Mouse (Mus musculus) adrenal gland, adult 2 months (tissue): ENCODE data around the gene Pif1. TPM values are rescaled to one million over a fixed set of nuclear protein-coding genes. Genes with fewer than 3 reads are reported as not detected.

ENCODE experiments used
- DNase-seq: peaks from one replicate; pipeline ENCODE4 v3.0.0; 2021
- long read RNA-seq: library from polyadenylated mRNA; stranded (forward); transcript quantifications from one replicate; pipeline ENCODE4 v2.0.0, GENCODE M21; 2021
- polyA plus RNA-seq: library from polyadenylated mRNA; depleted of rRNA; stranded (reverse); fragments of >200 nt; gene quantifications from 2 replicates; pipeline ENCODE4 v1.2.3, GENCODE M21; 2012; rRNA removed
- total RNA-seq, 2 experiments: library from RNA; stranded (reverse); gene quantifications; 2 replicates each; pipeline ENCODE4 v1.2.3; 2021

Pif1 gene
- under 1 TPM; 0.29 to 0.45 TPM for total RNA-seq
- polyA plus RNA-seq: 0.42 and 0.46 TPM in 2 replicates
- long read RNA-seq, partial matches to known transcripts: 0 of 1 reads
- long read RNA-seq, other reads (novel, unspliced or antisense): 0 of 1 reads

- peak; percentile 92 for DNase-seq
These were observed at the start of gene Pif1 for GRCm38 (mm10) chr9:65586406-65587269. Gene Pif1 (plus strand): TSS chr9:65587160.

- DNase-seq: no peak
These were observed 48.9 kb upstream of the Pif1 start for GRCm38 (mm10) chr9:65537901-65538630.

- DNase-seq: no peak
These were observed 47.3 kb upstream of the Pif1 start for GRCm38 (mm10) chr9:65539697-65540096.

- DNase-seq: peak; percentile 86
These were observed 45.6 kb upstream of the Pif1 start for GRCm38 (mm10) chr9:65541126-65542068.

- no peak for DNase-seq
These were observed 44.8 kb upstream of the Pif1 start for GRCm38 (mm10) chr9:65542111-65542524.

GRCm38 (mm10) chr9:65545635-65546412 is 41.1 kb upstream of the Pif1 start:
- DNase-seq: no peak

- peak; percentile 89 for DNase-seq
These were observed 40.6 kb upstream of the Pif1 start for GRCm38 (mm10) chr9:65546413-65546695.

GRCm38 (mm10) chr9:65547111-65547510 is 39.8 kb upstream of the Pif1 start:
- peak; percentile 70 for DNase-seq

GRCm38 (mm10) chr9:65547844-65548243 is 39.1 kb upstream of the Pif1 start:
- DNase-seq: peak; percentile 64

- peak; percentile 77 for DNase-seq
These were observed 38.6 kb upstream of the Pif1 start for GRCm38 (mm10) chr9:65548311-65548710.

- DNase-seq: no peak
These were observed 37.8 kb upstream of the Pif1 start for GRCm38 (mm10) chr9:65549139-65549538.

GRCm38 (mm10) chr9:65549643-65550042 is 37.3 kb upstream of the Pif1 start:
- DNase-seq: no peak

GRCm38 (mm10) chr9:65550079-65550831 is 36.7 kb upstream of the Pif1 start:
- DNase-seq: no peak

GRCm38 (mm10) chr9:65551035-65551434 is 35.9 kb upstream of the Pif1 start:
- peak; percentile 85 for DNase-seq

- DNase-seq: peak; percentile 86
These were observed 34.8 kb upstream of the Pif1 start for GRCm38 (mm10) chr9:65552141-65552540.

GRCm38 (mm10) chr9:65552711-65553110 is 34.2 kb upstream of the Pif1 start:
- DNase-seq: no peak

GRCm38 (mm10) chr9:65555001-65555405 is 32.0 kb upstream of the Pif1 start:
- no peak for DNase-seq

GRCm38 (mm10) chr9:65555621-65556020 is 31.3 kb upstream of the Pif1 start:
- DNase-seq: no peak

GRCm38 (mm10) chr9:65556349-65556748 is 30.6 kb upstream of the Pif1 start:
- no peak for DNase-seq

- no peak for DNase-seq
These were observed 30.0 kb upstream of the Pif1 start for GRCm38 (mm10) chr9:65556979-65557378.
